17 mouse cellular contexts compared by ENCODE assay signal in genomic region chr8:28371752-28372151, GRCm38 (mm10).
"Had no signal": no experiment of that assay in that cellular context is flagged by ENCODE, and none has a peak within 500 bp of the region (broad histone marks: within the 10 kb centered on the region; RNA-seq: fewer than 3 reads in every experiment).

No protein-coding gene starts in this region.

- DNase-seq: lung, adult 2 months; lung, postnatal 14 days; lung, postnatal 36 days; right cerebral cortex, postnatal 14 days; thymus, adult 2 months; thymus, postnatal 25 days; thymus, postnatal 4 days had no signal

- ATAC-seq: lung, postnatal 0 days; midbrain, embryonic 13.5 days; midbrain, embryonic 15.5 days had no signal

- H3K27ac ChIP-seq: lung, embryonic 15.5 days; macrophage; midbrain, embryonic 13.5 days; midbrain, embryonic 15.5 days; neural tube, embryonic 12.5 days; stomach, embryonic 15.5 days; stomach, postnatal 0 days had no signal

- H3K36me3 ChIP-seq: lung, embryonic 15.5 days; midbrain, embryonic 13.5 days; midbrain, embryonic 15.5 days; neural tube, embryonic 12.5 days; stomach, embryonic 15.5 days had no signal

- H3K4me2 ChIP-seq: lung, embryonic 15.5 days; midbrain, embryonic 11.5 days; midbrain, embryonic 13.5 days; midbrain, embryonic 15.5 days; neural tube, embryonic 12.5 days; stomach, embryonic 15.5 days had no signal

- H3K9ac ChIP-seq: lung, embryonic 15.5 days; midbrain, embryonic 13.5 days; midbrain, embryonic 15.5 days; neural tube, embryonic 12.5 days; stomach, embryonic 15.5 days had no signal

- H3K4me1 ChIP-seq: lung, embryonic 15.5 days; megakaryocyte, embryonic 14.5 days; midbrain, embryonic 13.5 days; midbrain, embryonic 15.5 days; neural tube, embryonic 12.5 days; stomach, embryonic 15.5 days had no signal

- H3K9me3 ChIP-seq: lung, embryonic 15.5 days; megakaryocyte, embryonic 14.5 days; midbrain, embryonic 13.5 days; midbrain, embryonic 15.5 days; neural tube, embryonic 12.5 days; stomach, embryonic 15.5 days had no signal

- H3K4me3 ChIP-seq: lung, embryonic 15.5 days; megakaryocyte, embryonic 14.5 days; midbrain, embryonic 13.5 days; midbrain, embryonic 15.5 days; neural tube, embryonic 12.5 days; stomach, embryonic 15.5 days had no signal

- H3K27me3 ChIP-seq: lung, embryonic 15.5 days; megakaryocyte, embryonic 14.5 days; midbrain, embryonic 13.5 days; midbrain, embryonic 15.5 days; neural tube, embryonic 12.5 days; stomach, embryonic 15.5 days had no signal
